Mouse (Mus musculus): ENCODE results near the gene Ube2v1. TPM values are rescaled to one million over a fixed set of nuclear protein-coding genes. Genes with fewer than 3 reads are reported as not detected.
A peak's percentile ranks its signal among the peaks of the same experiment; 100 is the strongest.

Ube2v1 gene
- polyA plus RNA-seq, 1 experiment from 2014 or later: 249 TPM

DNA sequence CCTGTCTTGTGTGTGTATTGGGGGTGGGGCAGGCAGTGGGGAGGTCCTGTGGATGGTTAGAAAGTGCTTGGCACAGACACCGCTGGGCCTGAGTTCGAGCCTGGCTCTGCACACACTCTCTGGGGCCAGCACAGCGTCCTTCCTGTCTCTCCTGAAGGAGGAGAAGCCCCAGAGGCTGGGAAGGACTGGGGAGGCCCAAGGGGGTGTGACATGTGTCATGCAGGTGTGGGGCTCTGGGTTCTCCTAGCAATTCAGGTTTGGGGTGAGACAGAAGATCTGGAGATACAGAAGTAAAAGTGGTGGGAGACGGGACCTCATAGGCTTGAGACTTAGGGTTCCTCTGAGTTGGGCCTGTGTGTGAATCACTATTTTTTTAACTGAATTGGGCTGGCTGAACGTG lies 68.9 kb downstream of the Ube2v1 start:
- Histone ChIP-seq H3K4me2 (ENCODE audit: low read depth, low read length) (no peak overlapping the region), H3K36me3 (ENCODE audit: control insufficient read depth, insufficient read depth, low read length) (no peaks in the 10 kb centered on the region), H3K4me1 (ENCODE audit: control insufficient read depth, insufficient read depth, low read length) (peaks cover 55% of the 10 kb centered on the region), H3K9ac (ENCODE audit: low read depth, low read length) (no peak overlapping the region), H3K4me3 (ENCODE audit: low read depth, low read length) (no peak overlapping the region), H3K27me3 (replicated peaks; ENCODE audit: control insufficient read depth, insufficient read depth, low read length) (no peaks in the 10 kb centered on the region), H3K9me3 (ENCODE audit: control insufficient read depth, low read length) (no peaks in the 10 kb centered on the region), H3K27ac (replicated peaks; ENCODE audit: low read depth, low read length) (peak overlapping the region; percentile 92)
- ATAC-seq (ENCODE audit: low read depth) (no peak), DNase-seq (ENCODE audit: low spot score) (no peak)
- WGBS: 55% methylated on average over 5 of the region's 5 CpGs

DNA sequence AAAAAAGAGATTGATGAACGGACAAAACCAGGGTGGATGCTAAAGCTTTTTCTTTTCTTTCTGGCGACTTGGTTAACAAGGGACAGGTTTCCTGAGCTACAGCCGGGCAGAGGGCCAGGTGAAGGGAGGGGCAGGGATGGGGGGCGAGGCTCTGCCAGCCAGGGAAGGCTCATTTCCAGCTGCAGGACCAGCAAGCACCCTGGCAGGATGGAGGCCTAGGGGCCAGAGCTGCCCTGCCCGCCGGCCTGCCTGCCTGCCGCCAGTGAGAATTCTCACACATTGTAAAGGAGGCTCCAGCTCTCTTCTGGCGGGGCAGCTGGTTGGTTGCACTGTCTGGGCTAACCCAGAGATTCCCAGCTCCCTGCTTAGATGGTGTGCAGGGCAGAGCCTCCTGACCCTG lies 69.8 kb downstream of the Ube2v1 start:
- H3K9ac ChIP-seq (ENCODE audit: low read depth, low read length): no peak overlapping the region
- no peak overlapping the region for H3K4me3 ChIP-seq (ENCODE audit: low read depth, low read length)
- no peaks in the 10 kb centered on the region for H3K27me3 ChIP-seq (replicated peaks; ENCODE audit: control insufficient read depth, insufficient read depth, low read length)
- DNase-seq (ENCODE audit: low spot score) (peak; percentile 80), ATAC-seq (ENCODE audit: low read depth) (no peak)
- H3K4me1 ChIP-seq (ENCODE audit: control insufficient read depth, insufficient read depth, low read length): peaks cover 55% of the 10 kb centered on the region
- H3K4me2 ChIP-seq (ENCODE audit: low read depth, low read length): no peak overlapping the region
- WGBS: 16% methylated on average over 8 of the region's 8 CpGs
- H3K36me3 ChIP-seq (ENCODE audit: control insufficient read depth, insufficient read depth, low read length): no peaks in the 10 kb centered on the region
- no peaks in the 10 kb centered on the region for H3K9me3 ChIP-seq (ENCODE audit: control insufficient read depth, low read length)
- H3K27ac ChIP-seq (replicated peaks; ENCODE audit: low read depth, low read length): peak overlapping the region; percentile 92

DNA sequence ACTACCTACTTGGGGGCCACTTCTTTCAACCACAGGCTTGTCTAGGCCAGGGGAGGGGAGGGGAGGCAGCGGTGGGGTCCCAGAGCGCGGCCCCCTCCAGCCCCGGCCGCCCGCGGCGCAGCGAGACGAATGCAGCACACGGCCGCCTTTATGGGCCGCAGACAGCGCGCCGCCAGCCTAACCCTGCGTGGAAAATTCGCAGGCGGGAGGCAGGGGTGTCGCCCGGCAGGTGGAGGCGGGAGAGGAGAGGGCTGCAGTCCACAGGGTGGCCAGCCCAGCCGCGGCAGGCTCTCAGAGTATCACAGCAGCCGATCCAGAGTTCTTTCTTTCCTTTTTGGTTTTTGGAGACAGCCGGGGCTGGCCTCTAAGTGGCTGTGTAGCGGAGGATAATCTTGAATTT lies 72.5 kb downstream of the Ube2v1 start:
- no peaks in the 10 kb centered on the region for H3K27me3 ChIP-seq (replicated peaks; ENCODE audit: control insufficient read depth, insufficient read depth, low read length)
- H3K4me3 ChIP-seq (ENCODE audit: low read depth, low read length): peak overlapping the region; percentile 21
- no peaks in the 10 kb centered on the region for H3K36me3 ChIP-seq (ENCODE audit: control insufficient read depth, insufficient read depth, low read length)
- H3K4me2 ChIP-seq (ENCODE audit: low read depth, low read length): peak overlapping the region; percentile 49
- WGBS: 1% methylated on average over 11 of the region's 27 CpGs
- DNase-seq (ENCODE audit: low spot score): peak; percentile 71
- H3K9me3 ChIP-seq (ENCODE audit: control insufficient read depth, low read length): no peaks in the 10 kb centered on the region
- H3K27ac ChIP-seq (replicated peaks; ENCODE audit: low read depth, low read length): peak overlapping the region; percentile 84
- peak; percentile 77 for ATAC-seq (ENCODE audit: low read depth)
- H3K9ac ChIP-seq (ENCODE audit: low read depth, low read length): peak overlapping the region; percentile 53
- H3K4me1 ChIP-seq (ENCODE audit: control insufficient read depth, insufficient read depth, low read length): peaks cover 42% of the 10 kb centered on the region

Small RNA genes within 50 kb of the gene (microRNA-seq; reads per million reads assigned to microRNA genes)
- gene Gm22355 (ENCODE audit: borderline number of aligned reads): not detected

Other genes starting within 250 kb of the Ube2v1 start
- gene Slc9a8, start 210.4 kb downstream of the Ube2v1 start, polyA plus RNA-seq (2014; fragmentation: Nextera tagmentation; extraction: Ambion mirVana): 13.6 and 17.8 TPM in 2 replicates
- 65.3 and 75.0 TPM in 2 replicates for gene Rnf114, start 139.4 kb downstream of the Ube2v1 start, polyA plus RNA-seq (2014; fragmentation: Nextera tagmentation; extraction: Ambion mirVana)
- 13.0 and 14.2 TPM in 2 replicates for gene Spata2, start 139.2 kb downstream of the Ube2v1 start, polyA plus RNA-seq (2014; fragmentation: Nextera tagmentation; extraction: Ambion mirVana)
- gene Snai1, start 93.9 kb downstream of the Ube2v1 start, polyA plus RNA-seq (2014; fragmentation: Nextera tagmentation; extraction: Ambion mirVana): 64.1 and 69.7 TPM in 2 replicates
- 9.1 and 11.6 TPM in 2 replicates for gene Gm20431, start 29.4 kb upstream of the Ube2v1 start, polyA plus RNA-seq (2014; fragmentation: Nextera tagmentation; extraction: Ambion mirVana)
- gene Cebpb, start 56.8 kb upstream of the Ube2v1 start, polyA plus RNA-seq (2014; fragmentation: Nextera tagmentation; extraction: Ambion mirVana): 18.1 and 30.3 TPM in 2 replicates
- gene Tmem189, start 57.7 kb upstream of the Ube2v1 start, polyA plus RNA-seq (2014; fragmentation: Nextera tagmentation; extraction: Ambion mirVana): 40.0 and 40.6 TPM in 2 replicates

All from embryonic facial prominence, embryonic 14.5 days (tissue).